Mouse (Mus musculus) layer of hippocampus, adult 8-10 months (tissue): ENCODE measurements around the gene Ctf1. TPM values are rescaled to one million over a fixed set of nuclear protein-coding genes. Genes with fewer than 3 reads are reported as not detected.
"Not testable (repeated sequence)": the region's sequence is repeated elsewhere in the genome, so short reads cannot be mapped to it uniquely, and the experiment has no call there.

Source experiments
- DNase-seq, 2 experiments: peaks; one replicate each; pipeline ENCODE4 v3.0.0; 2022; ENCODE audit warnings: low spot score in 2 of 2
- total RNA-seq, 4 experiments: library from RNA; stranded (reverse); gene quantifications; 2 replicates each; pipeline ENCODE4 v1.2.4; 2022

Gene Ctf1
- total RNA-seq, 4 experiments from 2014 or later, result 3.1 to 5.2 (median 3.5) TPM

GRCm38 (mm10) chr7:127693290-127693689 is 19.2 kb upstream of the Ctf1 start:
- DNase-seq, result no peak

DNA sequence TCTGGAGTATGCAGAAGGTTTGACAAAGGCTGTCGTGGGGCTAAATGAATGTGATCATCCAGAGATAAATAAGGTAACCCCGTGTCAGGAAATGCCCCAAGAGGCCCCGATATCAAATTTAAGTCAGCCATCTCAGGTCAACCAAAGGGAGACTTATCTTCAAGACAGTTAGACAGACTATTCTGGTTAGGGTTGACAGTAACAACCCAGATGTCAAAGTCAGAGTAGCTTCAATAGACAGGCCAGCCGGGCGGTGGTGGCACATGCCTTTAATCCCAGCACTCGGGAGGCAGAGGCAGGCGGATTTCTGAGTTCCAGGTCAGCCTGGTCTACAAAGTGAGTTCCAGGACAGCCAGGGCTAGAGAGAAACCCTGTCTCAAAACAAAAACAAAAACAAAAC is 18.8 kb upstream of the Ctf1 start:
- DNase-seq, result not testable (repeated sequence)

- DNase-seq, result no peak
Measured at GRCm38 (mm10) chr7:127698986-127699385, 13.6 kb upstream of the Ctf1 start.

- no peak for DNase-seq
Measured at GRCm38 (mm10) chr7:127700712-127701331, 11.7 kb upstream of the Ctf1 start.

DNA sequence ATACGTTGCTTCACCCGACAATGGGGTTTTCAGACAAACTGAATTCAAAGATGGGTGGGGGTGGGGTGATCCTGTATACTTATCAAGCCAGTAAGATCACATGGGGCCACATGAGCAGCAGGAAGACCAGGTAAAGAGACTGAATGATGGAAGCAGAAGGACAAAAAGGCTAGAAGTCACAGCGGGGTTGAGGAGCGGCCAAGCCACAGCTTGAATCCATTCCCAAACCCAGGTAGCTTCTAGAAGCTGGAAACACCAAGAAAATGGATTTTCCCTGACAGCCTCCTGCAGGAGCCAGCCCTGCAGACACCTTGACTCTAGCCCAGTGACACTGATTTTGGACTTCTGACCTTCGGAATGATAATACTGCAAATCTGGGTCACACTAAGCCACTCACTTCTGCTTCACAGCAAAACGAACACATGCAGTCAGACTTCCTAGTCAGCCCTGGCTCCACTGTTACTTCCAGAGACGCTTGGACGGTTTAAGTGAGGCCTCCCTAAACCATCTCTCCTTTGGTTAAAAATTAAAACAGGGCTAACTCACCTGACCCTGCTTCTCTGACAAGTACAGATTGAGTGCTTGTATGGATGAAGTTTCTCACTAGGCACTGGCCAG is 8.9 kb upstream of the Ctf1 start:
- DNase-seq, result no peak

DNA sequence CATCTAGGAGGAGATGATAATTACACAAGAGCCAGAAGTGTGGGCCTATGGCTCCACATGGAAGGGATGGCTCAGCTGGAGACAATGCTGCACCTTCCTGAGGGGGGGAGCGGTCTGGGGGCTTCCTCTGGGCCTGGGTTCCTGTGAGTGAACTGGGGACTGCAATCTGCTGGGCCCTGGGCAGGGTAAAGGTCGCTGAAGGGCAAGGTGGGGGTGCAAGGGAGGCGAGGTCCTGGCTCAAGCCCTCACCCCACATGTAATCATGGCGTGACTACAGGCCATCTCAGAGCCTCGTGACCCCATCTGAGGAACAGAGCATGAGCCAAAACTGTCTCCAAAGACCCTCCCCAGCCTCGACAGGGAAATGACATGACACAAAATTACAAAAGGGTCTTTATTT is 7.9 kb upstream of the Ctf1 start:
- no peak for DNase-seq

DNA sequence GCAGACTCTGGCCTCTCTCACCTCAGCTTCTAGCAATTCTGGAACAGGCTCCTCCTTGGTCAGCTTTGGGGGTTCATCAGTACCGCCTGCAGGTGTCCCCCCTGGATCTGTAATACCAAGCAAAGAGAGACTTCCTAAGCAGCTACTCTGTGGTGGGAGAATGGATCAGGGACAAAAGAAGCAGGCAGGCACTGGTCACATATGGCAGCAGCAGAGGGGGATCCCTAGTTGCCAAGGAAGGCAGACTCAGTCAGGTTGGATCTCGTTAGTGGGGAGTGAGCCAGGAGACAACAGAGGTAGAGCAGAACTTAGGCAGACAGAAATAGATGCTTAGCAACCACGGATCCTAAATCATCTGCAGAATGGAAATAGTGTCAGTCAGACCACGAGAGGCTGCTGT is 6.8 kb upstream of the Ctf1 start:
- DNase-seq, result no peak

DNA sequence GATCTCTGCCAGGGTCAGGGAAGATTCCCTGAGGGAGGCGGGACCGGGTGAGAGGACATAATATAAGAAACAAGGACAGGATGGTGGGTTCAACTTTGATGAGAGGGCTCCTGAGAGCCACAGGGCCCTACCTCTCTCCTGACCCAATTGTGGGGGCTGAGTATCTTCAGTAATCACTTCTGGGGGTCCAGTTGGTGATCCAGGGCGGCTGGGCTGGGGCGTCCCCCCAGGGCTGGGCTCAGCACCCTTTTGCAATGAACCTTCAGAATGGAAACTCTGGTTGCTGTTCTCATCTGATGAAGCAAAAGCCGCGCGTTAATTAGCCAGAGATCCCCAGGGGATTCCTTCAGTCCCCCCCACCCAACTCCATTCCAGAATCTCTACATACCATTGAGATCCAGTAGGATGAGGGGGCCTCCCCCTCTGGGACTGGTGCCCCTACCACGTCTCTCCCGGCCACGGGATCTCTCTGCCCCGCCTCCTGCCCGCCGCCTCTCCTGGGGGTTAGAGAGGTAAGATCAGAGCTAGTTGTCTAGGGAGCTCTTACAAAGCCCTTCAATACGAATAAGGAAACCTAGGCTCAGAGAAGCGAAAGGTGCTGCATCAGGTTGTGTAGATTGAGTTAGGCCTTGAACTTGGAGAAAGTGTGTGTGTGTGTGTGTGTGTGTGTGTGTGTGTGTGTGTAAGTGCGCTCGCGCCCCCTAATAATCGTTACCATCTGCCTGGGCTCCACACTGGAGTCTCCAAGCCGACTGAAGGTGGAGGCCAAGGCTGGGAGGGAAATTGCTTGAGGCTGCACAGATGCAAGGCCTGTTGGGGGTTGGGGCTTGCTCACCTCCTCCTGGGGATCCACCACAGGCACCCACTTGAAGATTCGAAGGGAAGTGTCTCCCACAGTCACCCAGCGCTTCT is 5.2 kb upstream of the Ctf1 start:
- DNase-seq, result no peak

GRCm38 (mm10) chr7:127707957-127708206 is 4.7 kb upstream of the Ctf1 start:
- DNase-seq, result no peak

- peak; percentile 83 to 84 for DNase-seq
Measured at GRCm38 (mm10) chr7:127708207-127709078, 4.1 kb upstream of the Ctf1 start, which contains the start of gene Bcl7c. Gene Bcl7c (minus strand): TSS chr7:127708933.

DNA sequence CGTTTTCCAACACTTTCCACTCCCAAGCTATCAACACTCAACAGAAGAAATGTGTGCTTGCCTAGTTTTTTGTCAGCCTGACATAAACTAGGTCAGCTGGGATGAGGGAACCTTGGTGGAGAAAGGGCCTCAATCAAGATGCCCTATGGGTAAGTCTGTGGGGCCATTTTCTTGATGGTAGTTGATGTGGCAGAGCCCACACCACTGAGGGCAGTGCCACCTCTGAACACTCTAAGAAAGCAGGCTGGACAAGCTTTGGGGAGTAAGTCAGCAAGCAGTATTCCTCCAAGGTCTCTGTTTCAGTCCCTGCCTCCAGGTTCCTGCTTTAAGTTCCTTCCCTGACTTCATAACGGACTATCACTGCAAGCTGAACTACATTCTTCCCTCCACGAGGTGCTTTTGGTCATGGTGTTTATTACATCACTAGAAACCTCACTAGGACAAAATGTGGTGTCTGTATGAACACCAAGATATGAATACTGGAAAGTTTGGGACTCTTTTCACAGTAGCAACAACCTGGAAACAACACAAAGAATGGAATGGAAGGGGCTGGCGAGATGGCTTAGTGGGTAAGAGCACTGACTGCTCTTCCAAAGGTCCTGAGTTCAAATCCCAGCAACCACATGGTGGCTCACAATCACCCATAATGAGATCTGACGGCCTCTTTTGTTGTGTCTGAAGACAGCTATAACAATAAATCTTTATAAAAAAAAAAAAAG is 3.1 kb upstream of the Ctf1 start:
- no peak for DNase-seq

DNA sequence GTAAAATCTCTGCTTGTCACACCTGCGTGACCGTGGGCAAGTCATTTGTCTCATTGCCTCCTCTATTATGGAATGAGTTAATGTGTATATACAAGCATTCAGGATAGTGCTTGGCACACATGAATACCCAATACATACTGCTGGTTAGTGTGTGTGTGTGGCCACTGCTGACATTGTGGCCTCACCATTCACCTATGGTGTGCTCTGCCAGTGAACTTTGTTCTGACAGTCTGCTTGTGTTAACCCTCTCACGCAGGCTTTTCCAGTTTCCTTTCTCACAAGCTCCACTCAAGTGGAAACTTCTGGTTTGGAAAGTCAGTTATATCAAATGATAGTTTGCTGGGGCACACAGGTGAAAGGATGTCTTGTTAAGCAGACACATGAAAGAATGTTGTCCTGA is 1.5 kb upstream of the Ctf1 start:
- no peak for DNase-seq

- no peak for DNase-seq
Measured at GRCm38 (mm10) chr7:127711456-127711855, 1.1 kb upstream of the Ctf1 start.

DNA sequence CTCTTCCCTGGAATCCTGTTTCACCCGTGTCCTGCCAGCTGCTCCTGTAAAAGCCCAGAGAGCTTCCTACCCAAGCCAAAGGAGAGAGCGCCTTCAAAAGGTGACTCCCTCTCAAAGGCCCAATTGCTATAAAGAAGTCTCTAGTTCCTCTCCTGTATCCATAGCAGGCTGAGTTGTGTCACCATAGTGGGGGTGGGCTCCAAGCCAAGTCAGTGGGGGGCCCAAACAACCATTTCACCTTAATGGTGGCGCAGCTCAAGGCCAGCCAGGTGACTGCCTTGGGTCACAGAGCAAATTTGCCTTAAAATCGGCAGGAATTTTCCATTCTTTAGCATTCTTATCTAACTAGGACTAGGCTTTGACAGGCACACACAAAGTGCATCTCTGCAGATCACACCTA is 2.3 kb downstream of the Ctf1 start:
- DNase-seq, result no peak

DNA sequence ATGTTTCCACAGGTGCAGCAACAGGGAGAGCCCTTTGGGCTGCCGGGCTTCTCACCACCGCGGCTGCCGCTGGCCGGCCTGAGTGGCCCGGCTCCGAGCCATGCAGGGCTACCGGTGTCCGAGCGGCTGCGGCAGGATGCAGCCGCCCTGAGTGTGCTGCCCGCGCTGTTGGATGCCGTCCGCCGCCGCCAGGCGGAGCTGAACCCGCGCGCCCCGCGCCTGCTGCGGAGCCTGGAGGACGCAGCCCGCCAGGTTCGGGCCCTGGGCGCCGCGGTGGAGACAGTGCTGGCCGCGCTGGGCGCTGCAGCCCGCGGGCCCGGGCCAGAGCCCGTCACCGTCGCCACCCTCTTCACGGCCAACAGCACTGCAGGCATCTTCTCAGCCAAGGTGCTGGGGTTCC is 4.5 kb downstream of the Ctf1 start:
- peak in 1 of 2 experiments; percentile 55 for DNase-seq

DNA sequence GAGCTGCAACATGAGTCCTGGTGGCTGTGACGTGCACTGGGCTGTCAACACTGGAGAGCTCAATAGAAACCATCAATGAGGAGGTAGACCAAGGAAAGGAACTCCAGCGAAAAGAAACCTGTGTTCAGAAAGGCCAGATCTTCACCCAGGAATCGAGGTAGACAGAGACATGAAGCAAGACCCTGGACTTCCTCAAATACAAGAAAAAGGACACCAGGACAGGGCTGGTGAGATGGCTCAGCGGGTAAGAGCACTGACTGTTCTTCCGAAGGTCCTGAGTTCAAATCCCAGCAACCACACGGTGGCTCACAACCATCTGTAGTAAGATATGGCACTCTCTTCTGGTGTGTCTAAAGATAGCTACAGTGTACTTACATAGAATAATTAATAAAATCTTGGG is 5.8 kb downstream of the Ctf1 start:
- no peak for DNase-seq

- no peak for DNase-seq
Measured at GRCm38 (mm10) chr7:127719258-127719657, 6.7 kb downstream of the Ctf1 start.

GRCm38 (mm10) chr7:127725490-127725889 is 13.0 kb downstream of the Ctf1 start:
- DNase-seq, result no peak

- no peak for DNase-seq
Measured at GRCm38 (mm10) chr7:127725924-127726323, 13.4 kb downstream of the Ctf1 start.

DNA sequence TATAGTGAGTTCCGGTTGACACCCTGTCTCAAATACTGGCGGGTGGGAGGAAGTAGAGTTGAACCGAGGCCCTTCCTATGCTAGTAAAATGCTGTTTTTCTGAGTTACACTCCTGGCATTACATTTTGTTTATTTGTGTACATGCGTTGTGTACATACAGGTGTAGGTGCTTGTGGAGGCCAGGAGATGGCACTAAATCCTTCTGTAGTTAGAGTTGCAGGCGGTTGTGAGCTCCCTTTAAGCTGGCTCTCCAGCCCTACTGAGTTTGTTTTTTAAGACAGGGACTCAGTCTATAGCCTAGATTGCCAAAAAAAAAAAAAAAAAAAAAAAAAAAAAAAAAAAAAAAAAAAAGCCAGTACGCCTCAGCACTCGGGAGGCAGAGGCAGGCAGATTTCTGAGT is 15.4 kb downstream of the Ctf1 start:
- DNase-seq, result no peak

GRCm38 (mm10) chr7:127730170-127730569 is 17.6 kb downstream of the Ctf1 start:
- no peak for DNase-seq
